Mouse (Mus musculus) ES-Bruce4 (cell line): ENCODE results near the gene Rsl1d1.
"Not testable (repeated sequence)": the region's sequence is repeated elsewhere in the genome, so short reads cannot be mapped to it uniquely, and the experiment has no call there.

Source experiments
- CTCF ChIP-seq: IDR thresholded peaks from one replicate; pipeline ENCODE4 v1.8.1; 2011; ENCODE audit warnings: low read depth, low read length
- EP300 ChIP-seq: IDR thresholded peaks from 2 replicates; pipeline ENCODE4 v1.6.1; 2011; ENCODE audit warnings: low read depth, low read length; ENCODE audit not compliant: insufficient read depth
- POLR2A ChIP-seq: IDR thresholded peaks from one replicate; pipeline ENCODE4 v1.8.1; 2011; ENCODE audit warnings: low read length; ENCODE audit not compliant: insufficient read depth

DNA sequence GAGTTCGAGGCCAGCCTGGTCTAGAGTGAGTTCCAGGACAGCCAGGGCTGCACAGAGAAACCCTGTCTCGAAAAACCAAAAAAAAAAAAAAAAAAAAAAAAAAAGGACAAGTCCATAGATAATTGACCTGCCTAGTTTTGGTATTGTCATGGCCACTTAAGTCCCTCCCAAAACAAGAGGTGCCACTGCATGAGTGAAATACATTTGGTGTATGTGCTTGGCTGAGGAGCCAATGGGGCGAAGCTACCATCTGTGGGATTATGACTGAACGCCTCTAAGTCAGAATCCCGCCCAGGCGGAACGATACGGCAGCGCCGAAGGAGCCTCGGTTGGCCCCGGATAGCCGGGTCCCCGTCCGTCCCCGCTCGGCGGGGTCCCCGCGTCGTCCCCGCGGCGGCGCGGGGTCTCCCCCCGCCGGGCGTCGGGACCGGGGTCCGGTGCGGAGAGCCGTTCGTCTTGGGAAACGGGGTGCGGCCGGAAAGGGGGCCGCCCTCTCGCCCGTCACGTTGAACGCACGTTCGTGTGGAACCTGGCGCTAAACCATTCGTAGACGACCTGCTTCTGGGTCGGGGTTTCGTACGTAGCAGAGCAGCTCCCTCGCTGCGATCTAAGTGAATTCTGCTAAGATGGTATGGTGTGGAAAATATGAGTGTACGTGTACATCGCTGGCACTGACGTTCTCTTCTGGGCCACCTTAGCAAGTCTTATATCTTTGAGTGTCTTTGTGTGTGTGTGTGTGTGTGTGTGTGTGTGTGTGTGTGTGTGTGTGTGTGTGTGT lies 59.2 kb downstream of the Rsl1d1 start:
- not testable (repeated sequence) for TF ChIP-seq CTCF, EP300, POLR2A
